Mouse (Mus musculus): ENCODE data around the gene Timm10. TPM values are rescaled to one million over a fixed set of nuclear protein-coding genes. Genes with fewer than 3 reads are reported as not detected.
A peak's percentile ranks its signal among the peaks of the same experiment; 100 is the strongest.
"Not testable (repeated sequence)": the region's sequence is repeated elsewhere in the genome, so short reads cannot be mapped to it uniquely, and the experiment has no call there.

Timm10 gene
- polyA plus RNA-seq, 1 experiment from 2014 or later: 69.5 TPM

GRCm38 (mm10) chr2:84793871-84794270, 32.9 kb upstream of the Timm10 start:
- no peak overlapping the region for H3K4me2 ChIP-seq (ENCODE audit: low read length)
- no peak overlapping the region for H3K27ac ChIP-seq (ENCODE audit: low read length)
- H3K9me3 ChIP-seq (ENCODE audit: control insufficient read depth, low read length): no peaks in the 10 kb centered on the region
- no peaks in the 10 kb centered on the region for H3K27me3 ChIP-seq (replicated peaks; ENCODE audit: control insufficient read depth, insufficient read depth, low read length)
- no peaks in the 10 kb centered on the region for H3K36me3 ChIP-seq (ENCODE audit: control insufficient read depth, insufficient read depth)
- no peak for ATAC-seq
- 80% methylated on average over 3 of the region's 3 CpGs for WGBS
- no peak overlapping the region for H3K4me3 ChIP-seq (replicated peaks; ENCODE audit: low read length)
- no peak overlapping the region for H3K9ac ChIP-seq (replicated peaks; ENCODE audit: low read depth, low read length)
- H3K4me1 ChIP-seq (replicated peaks; ENCODE audit: control insufficient read depth, insufficient read depth, low read length): no peaks in the 10 kb centered on the region

- H3K9ac ChIP-seq (replicated peaks; ENCODE audit: low read depth, low read length): peak overlapping the region; percentile 71; the same call in 1 of the 2 replicates
- H3K36me3 ChIP-seq (ENCODE audit: control insufficient read depth, insufficient read depth): no peaks in the 10 kb centered on the region
- H3K4me2 ChIP-seq (ENCODE audit: low read length): peak overlapping the region; percentile 98
- peak; percentile 65 for ATAC-seq
- H3K9me3 ChIP-seq (ENCODE audit: control insufficient read depth, low read length): no peaks in the 10 kb centered on the region
- WGBS: 8% methylated on average over 13 of the region's 13 CpGs
- H3K4me1 ChIP-seq (replicated peaks; ENCODE audit: control insufficient read depth, insufficient read depth, low read length): peaks cover 5% of the 10 kb centered on the region; the same call in 1 of the 2 replicates
- no peaks in the 10 kb centered on the region for H3K27me3 ChIP-seq (replicated peaks; ENCODE audit: control insufficient read depth, insufficient read depth, low read length)
- H3K4me3 ChIP-seq (replicated peaks; ENCODE audit: low read length): peak overlapping the region; percentile 60
- H3K27ac ChIP-seq (ENCODE audit: low read length): no peak overlapping the region
These were observed 28.8 kb upstream of the Timm10 start for GRCm38 (mm10) chr2:84797833-84798492.

DNA sequence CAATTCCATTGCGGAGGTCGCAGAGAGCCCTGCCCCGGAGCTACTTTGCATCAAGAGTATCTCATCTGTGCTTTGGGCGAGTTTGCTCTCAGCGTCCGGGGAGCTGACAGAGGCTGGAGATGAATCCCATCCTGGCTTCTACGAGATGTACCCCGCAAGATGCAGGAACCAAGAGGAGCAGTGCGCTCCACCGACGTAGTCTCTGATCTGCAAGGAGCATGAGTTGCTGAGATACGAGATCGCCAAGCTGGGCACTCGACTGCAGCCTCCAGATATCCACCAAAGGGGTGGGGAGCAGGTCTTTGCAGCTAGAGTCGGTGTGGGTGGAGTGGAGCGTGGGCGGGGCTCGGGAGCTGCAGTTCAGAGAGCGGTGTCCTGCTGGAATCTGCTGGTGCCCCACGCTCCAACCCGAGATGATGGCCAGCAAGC, 28.3 kb upstream of the Timm10 start, which contains the start of gene Ube2l6:
Gene Ube2l6 (plus strand): TSS at position 336 of the 429 bp plus-strand sequence.
- H3K9me3 ChIP-seq (ENCODE audit: control insufficient read depth, low read length): no peaks in the 10 kb centered on the region
- peak; percentile 72 for ATAC-seq

GRCm38 (mm10) chr2:84799041-84799561, 27.7 kb upstream of the Timm10 start:
- H3K36me3 ChIP-seq (ENCODE audit: control insufficient read depth, insufficient read depth): no peaks in the 10 kb centered on the region
- peak overlapping the region; percentile 60 for H3K4me3 ChIP-seq (replicated peaks; ENCODE audit: low read length)
- H3K9me3 ChIP-seq (ENCODE audit: control insufficient read depth, low read length): no peaks in the 10 kb centered on the region
- H3K27me3 ChIP-seq (replicated peaks; ENCODE audit: control insufficient read depth, insufficient read depth, low read length): no peaks in the 10 kb centered on the region
- 0% methylated on average over 16 of the region's 16 CpGs for WGBS
- H3K4me1 ChIP-seq (replicated peaks; ENCODE audit: control insufficient read depth, insufficient read depth, low read length): peaks cover 5% of the 10 kb centered on the region; the same call in 1 of the 2 replicates
- peak; percentile 67 for ATAC-seq
- H3K27ac ChIP-seq (ENCODE audit: low read length): no peak overlapping the region
- H3K4me2 ChIP-seq (ENCODE audit: low read length): peak overlapping the region; percentile 98
- H3K9ac ChIP-seq (replicated peaks; ENCODE audit: low read depth, low read length): peak overlapping the region; percentile 71

More for the DNA sequence above, 28.3 kb upstream of the Timm10 start, which contains the start of gene Ube2l6:
- Histone ChIP-seq H3K27me3 (replicated peaks; ENCODE audit: control insufficient read depth, insufficient read depth, low read length) (no peaks in the 10 kb centered on the region), H3K4me1 (replicated peaks; ENCODE audit: control insufficient read depth, insufficient read depth, low read length) (peaks cover 5% of the 10 kb centered on the region; the same call in 1 of the 2 replicates), H3K27ac (ENCODE audit: low read length) (no peak within 1 kb of the TSS), H3K4me3 (replicated peaks; ENCODE audit: low read length) (peak within 1 kb of the TSS; percentile 60), H3K36me3 (ENCODE audit: control insufficient read depth, insufficient read depth) (no peaks in the 10 kb centered on the region), H3K9ac (replicated peaks; ENCODE audit: low read depth, low read length) (peak within 1 kb of the TSS; percentile 71), H3K4me2 (ENCODE audit: low read length) (peak within 1 kb of the TSS; percentile 98)
- WGBS: 0% methylated on average over 21 of the region's 21 CpGs

DNA sequence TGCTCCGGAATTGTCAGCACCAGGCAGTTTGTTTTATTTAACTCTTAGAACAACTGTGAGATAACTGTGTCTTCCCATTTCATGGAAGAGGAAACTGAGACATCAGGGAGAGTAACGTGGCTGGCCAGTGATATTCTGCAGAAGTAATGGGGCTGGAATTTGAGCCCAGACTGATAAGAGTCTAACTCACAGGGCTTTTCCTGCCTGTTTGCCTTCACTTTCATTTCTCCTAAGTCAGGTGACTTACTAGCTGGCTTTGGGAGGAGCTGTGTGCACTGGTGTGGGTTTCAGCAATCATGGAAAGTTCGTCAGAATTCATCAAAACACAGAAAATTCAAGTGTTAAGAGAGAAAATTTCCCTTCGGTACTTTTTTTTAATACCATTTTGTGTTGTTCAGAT, 26.5 kb upstream of the Timm10 start:
- H3K27me3 ChIP-seq (replicated peaks; ENCODE audit: control insufficient read depth, insufficient read depth, low read length): no peaks in the 10 kb centered on the region

GRCm38 (mm10) chr2:84801223-84801622, 25.6 kb upstream of the Timm10 start:
- H3K4me2 ChIP-seq (ENCODE audit: low read length); H3K4me3 ChIP-seq (replicated peaks; ENCODE audit: low read length); H3K4me1 ChIP-seq (replicated peaks; ENCODE audit: control insufficient read depth, insufficient read depth, low read length); H3K27ac ChIP-seq (ENCODE audit: low read length); H3K9me3 ChIP-seq (ENCODE audit: control insufficient read depth, low read length); ATAC-seq; H3K27me3 ChIP-seq (replicated peaks; ENCODE audit: control insufficient read depth, insufficient read depth, low read length); H3K9ac ChIP-seq (replicated peaks; ENCODE audit: low read depth, low read length); H3K36me3 ChIP-seq (ENCODE audit: control insufficient read depth, insufficient read depth): not testable (repeated sequence)
- WGBS: 78% methylated on average over 5 of the region's 5 CpGs

More for the DNA sequence above, 26.5 kb upstream of the Timm10 start:
- Histone ChIP-seq H3K4me3 (replicated peaks; ENCODE audit: low read length) (no peak overlapping the region), H3K4me2 (ENCODE audit: low read length) (no peak overlapping the region), H3K9me3 (ENCODE audit: control insufficient read depth, low read length) (no peaks in the 10 kb centered on the region), H3K4me1 (replicated peaks; ENCODE audit: control insufficient read depth, insufficient read depth, low read length) (peaks cover 5% of the 10 kb centered on the region; the same call in 1 of the 2 replicates), H3K36me3 (ENCODE audit: control insufficient read depth, insufficient read depth) (no peaks in the 10 kb centered on the region), H3K27ac (ENCODE audit: low read length) (no peak overlapping the region), H3K9ac (replicated peaks; ENCODE audit: low read depth, low read length) (no peak overlapping the region)
- ATAC-seq: no peak
- WGBS: 86% methylated on average over 4 of the region's 4 CpGs

GRCm38 (mm10) chr2:84803963-84804362, 22.8 kb upstream of the Timm10 start:
- Histone ChIP-seq H3K4me1 (replicated peaks; ENCODE audit: control insufficient read depth, insufficient read depth, low read length) (peaks cover 5% of the 10 kb centered on the region; the same call in 1 of the 2 replicates), H3K36me3 (ENCODE audit: control insufficient read depth, insufficient read depth) (no peaks in the 10 kb centered on the region), H3K9ac (replicated peaks; ENCODE audit: low read depth, low read length) (no peak overlapping the region), H3K4me3 (replicated peaks; ENCODE audit: low read length) (no peak overlapping the region), H3K27me3 (replicated peaks; ENCODE audit: control insufficient read depth, insufficient read depth, low read length) (no peaks in the 10 kb centered on the region), H3K4me2 (ENCODE audit: low read length) (no peak overlapping the region), H3K27ac (ENCODE audit: low read length) (no peak overlapping the region), H3K9me3 (ENCODE audit: control insufficient read depth, low read length) (no peaks in the 10 kb centered on the region)
- no peak for ATAC-seq
- 92% methylated on average over 7 of the region's 7 CpGs for WGBS

DNA sequence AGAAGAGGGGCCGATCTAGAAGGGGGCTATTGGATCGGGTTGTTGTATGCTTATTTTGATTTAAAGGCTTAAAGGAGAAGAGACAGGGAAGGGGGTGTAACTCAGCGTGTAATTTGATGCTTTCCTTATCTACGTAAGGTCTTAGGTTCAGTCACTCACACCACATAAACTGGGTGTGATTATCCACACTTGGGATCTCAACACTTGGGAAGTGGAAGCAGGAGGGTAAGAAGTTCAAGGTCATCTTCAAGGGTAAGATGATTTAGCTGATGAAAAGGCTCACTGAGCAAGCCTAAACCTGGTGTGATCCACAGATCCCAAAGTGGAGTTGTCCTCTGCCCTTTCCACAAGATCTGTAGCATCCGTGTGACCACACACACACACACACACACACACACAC, 20.3 kb upstream of the Timm10 start:
- no peak for ATAC-seq
- Histone ChIP-seq H3K27ac (ENCODE audit: low read length) (no peak overlapping the region), H3K4me1 (replicated peaks; ENCODE audit: control insufficient read depth, insufficient read depth, low read length) (peaks cover 6% of the 10 kb centered on the region; the same call in 1 of the 2 replicates), H3K9me3 (ENCODE audit: control insufficient read depth, low read length) (no peaks in the 10 kb centered on the region), H3K4me2 (ENCODE audit: low read length) (no peak overlapping the region), H3K9ac (replicated peaks; ENCODE audit: low read depth, low read length) (no peak overlapping the region), H3K27me3 (replicated peaks; ENCODE audit: control insufficient read depth, insufficient read depth, low read length) (no peaks in the 10 kb centered on the region), H3K4me3 (replicated peaks; ENCODE audit: low read length) (no peak overlapping the region), H3K36me3 (ENCODE audit: control insufficient read depth, insufficient read depth) (no peaks in the 10 kb centered on the region)
- WGBS: 85% methylated on average over 5 of the region's 5 CpGs

DNA sequence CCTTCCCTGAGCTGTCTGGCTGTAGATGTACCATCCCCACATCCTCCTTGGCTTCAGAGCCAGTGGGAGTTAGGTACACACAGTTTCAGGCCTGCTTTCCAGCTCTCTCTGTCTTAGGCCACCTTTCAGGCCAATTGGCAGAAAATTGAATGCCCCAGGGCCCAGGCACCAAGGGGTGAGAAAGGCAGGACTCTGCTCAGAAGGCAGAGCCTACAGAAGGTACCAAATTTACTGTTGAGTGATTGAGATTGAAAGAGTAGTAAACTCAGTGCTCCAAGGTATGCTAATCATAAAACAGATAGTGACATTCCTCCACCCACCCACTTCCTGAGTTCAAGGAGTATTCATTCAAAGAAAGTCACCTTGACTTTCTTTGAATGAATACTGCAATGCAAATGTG, 17.5 kb upstream of the Timm10 start:
- Histone ChIP-seq H3K4me2 (ENCODE audit: low read length) (no peak overlapping the region), H3K27me3 (replicated peaks; ENCODE audit: control insufficient read depth, insufficient read depth, low read length) (no peaks in the 10 kb centered on the region), H3K9me3 (ENCODE audit: control insufficient read depth, low read length) (no peaks in the 10 kb centered on the region), H3K27ac (ENCODE audit: low read length) (no peak overlapping the region), H3K36me3 (ENCODE audit: control insufficient read depth, insufficient read depth) (no peaks in the 10 kb centered on the region), H3K4me1 (replicated peaks; ENCODE audit: control insufficient read depth, insufficient read depth, low read length) (peaks cover 6% of the 10 kb centered on the region; the same call in 1 of the 2 replicates), H3K9ac (replicated peaks; ENCODE audit: low read depth, low read length) (no peak overlapping the region), H3K4me3 (replicated peaks; ENCODE audit: low read length) (no peak overlapping the region)
- no peak for ATAC-seq

Data from forebrain, embryonic 16.5 days (tissue).